Mouse (Mus musculus) heart, embryonic 14.5 days (tissue): Measurements from ENCODE around the gene Hrh2. TPM values are rescaled to one million over a fixed set of nuclear protein-coding genes. Genes with fewer than 3 reads are reported as not detected.

ENCODE experiments used
- ATAC-seq: fragments of 200-750 bp; cut with Nextera tagmentation; 2 replicates; pipeline ENCODE4 v1.8.0; 2017; ENCODE audit warnings: low read depth, moderate TSS enrichment; ENCODE audit not compliant: insufficient number of reproducible peaks, insufficient read depth, low FRiP score
- H3K27ac ChIP-seq, 2 experiments: fragments of 200-500 bp in 1 of 2; fragments of 300-500 bp in 1 of 2; sonication (generic) in 1 of 2; replicated peaks in 1 of 2; 2 replicates each; pipeline ENCODE4 v1.5.1; 2012 to 2014; ENCODE audit warnings: low read depth in 2 of 2, low read length in 2 of 2, control low read depth in 1 of 2, mild to moderate bottlenecking in 1 of 2, mixed read lengths in 1 of 2; ENCODE audit not compliant: control insufficient read depth in 1 of 2, insufficient read depth in 1 of 2
- H3K27me3 ChIP-seq: fragments of 300-500 bp; sonication (generic); 2 replicates; pipeline ENCODE4 v1.6.1; 2014; ENCODE audit warnings: mild to moderate bottlenecking, low read length, control low read depth; ENCODE audit not compliant: control insufficient read depth, insufficient read depth
- H3K36me3 ChIP-seq: fragments of 300-500 bp; sonication (generic); 2 replicates; pipeline ENCODE4 v1.6.1; 2014; ENCODE audit warnings: mild to moderate bottlenecking, control low read depth, low read length, mixed read lengths; ENCODE audit not compliant: control insufficient read depth, insufficient read depth
- H3K4me1 ChIP-seq, 2 experiments: fragments of 200-500 bp in 1 of 2; fragments of 300-500 bp in 1 of 2; sonication (generic) in 1 of 2; 2 replicates each; pipeline ENCODE4 v1.6.1; 2012 to 2014; ENCODE audit warnings: low read length in 2 of 2, control low read depth in 1 of 2, mixed read lengths in 1 of 2; ENCODE audit not compliant: control insufficient read depth in 2 of 2, insufficient read depth in 2 of 2
- H3K4me2 ChIP-seq: fragments of 300-500 bp; sonication (generic); 2 replicates; pipeline ENCODE4 v1.6.1; 2014; ENCODE audit warnings: mild to moderate bottlenecking, low read length
- H3K4me3 ChIP-seq, 2 experiments: fragments of 200-500 bp in 1 of 2; fragments of 300-500 bp in 1 of 2; sonication (generic) in 1 of 2; 2 replicates each; pipeline ENCODE4 v1.5.1; 2012 to 2014; ENCODE audit warnings: low read length in 2 of 2, mild to moderate bottlenecking in 2 of 2, control low read depth in 1 of 2, low read depth in 1 of 2, moderate library complexity in 1 of 2; ENCODE audit not compliant: control insufficient read depth in 1 of 2, insufficient read depth in 1 of 2
- H3K9ac ChIP-seq: fragments of 300-500 bp; sonication (generic); 2 replicates; pipeline ENCODE4 v1.6.1; 2014; ENCODE audit warnings: mild to moderate bottlenecking, low read length
- H3K9me3 ChIP-seq: fragments of 300-500 bp; sonication (generic); 2 replicates; pipeline ENCODE4 v1.6.1; 2016; ENCODE audit warnings: low read length, control low read depth; ENCODE audit not compliant: control insufficient read depth
- WGBS: fragments of 180-500 bp; shearing (Covaris S2); extraction: QIAGEN DNeasy Blood & Tissue Kit; methylation state at CpG from one replicate; pipeline ENCODE4 v1.1.7; 2014; 5-methylcytosine and 5-hydroxymethylcytosine counted together
- polyA plus RNA-seq: library from polyadenylated mRNA; unstranded; fragments of >200 nt; fragmentation: Nextera tagmentation; extraction: Ambion mirVana; gene quantifications from 2 replicates; pipeline ENCODE4 v1.2.1, GENCODE M21; 2014

Gene Hrh2
- polyA plus RNA-seq, 1 experiment from 2014 or later: 0.07 TPM

DNA sequence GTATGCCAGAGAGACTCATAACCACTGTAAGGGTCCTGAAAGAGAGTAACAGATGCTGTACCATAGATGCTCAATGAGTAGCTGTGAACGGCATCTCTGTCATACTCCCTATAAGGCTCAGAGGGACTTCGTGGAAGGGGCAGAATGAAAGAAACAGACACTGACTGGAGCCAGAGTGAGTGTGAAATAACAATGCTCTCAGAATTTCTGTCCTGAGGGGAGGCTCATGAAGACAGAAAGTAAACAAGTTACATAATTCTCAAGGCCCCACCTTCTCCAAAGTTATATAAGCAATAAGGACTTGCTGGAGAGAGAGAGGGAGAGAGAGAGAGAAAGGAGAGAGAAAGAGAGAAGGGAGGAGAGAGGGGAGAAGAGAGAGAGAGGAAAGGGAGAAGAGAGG lies 36.1 kb upstream of the Hrh2 start:
- no peak overlapping the region for H3K4me2 ChIP-seq
- no peak overlapping the region for H3K27ac ChIP-seq
- no peak overlapping the region for H3K9ac ChIP-seq
- H3K36me3 ChIP-seq: no peaks in the 10 kb centered on the region
- H3K27me3 ChIP-seq: no peaks in the 10 kb centered on the region; the same call in 1 of the 2 replicates
- WGBS: 82% methylated on average over 2 of the region's 2 CpGs
- no peak overlapping the region for H3K4me3 ChIP-seq
- H3K4me1 ChIP-seq: peaks cover 2 to 4% of the 10 kb centered on the region in 2 experiments; a peak in 2 of 4 replicates
- no peaks in the 10 kb centered on the region for H3K9me3 ChIP-seq
- ATAC-seq: no peak

DNA sequence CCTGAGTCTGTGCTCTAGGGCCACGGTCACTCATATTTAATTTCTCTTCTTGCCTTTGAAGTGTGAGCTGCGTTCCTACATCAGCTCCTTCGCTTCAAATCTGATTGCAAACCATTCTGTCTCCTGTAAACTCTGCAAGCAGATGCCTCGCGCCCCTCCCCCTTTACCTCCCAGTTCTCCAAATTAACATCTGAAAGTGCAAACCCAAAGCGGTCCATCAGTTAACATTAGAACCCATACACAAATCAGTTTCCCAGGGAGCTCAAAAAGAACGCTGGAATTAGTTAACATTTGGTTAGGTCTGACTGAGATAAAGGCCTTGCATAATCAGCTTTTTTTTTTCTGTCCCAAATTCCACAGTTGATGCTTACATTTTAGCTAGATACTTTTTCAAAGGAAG lies 32.7 kb upstream of the Hrh2 start:
- 21% methylated on average over 7 of the region's 7 CpGs for WGBS
- no peaks in the 10 kb centered on the region for H3K9me3 ChIP-seq
- no peaks in the 10 kb centered on the region for H3K36me3 ChIP-seq
- no peak overlapping the region for H3K4me2 ChIP-seq
- no peak overlapping the region for H3K9ac ChIP-seq
- no peak overlapping the region for H3K4me3 ChIP-seq
- no peak for ATAC-seq
- no peak overlapping the region for H3K27ac ChIP-seq
- H3K27me3 ChIP-seq: peaks cover 3% of the 10 kb centered on the region; the same call in 1 of the 2 replicates
- no peaks in the 10 kb centered on the region for H3K4me1 ChIP-seq

DNA sequence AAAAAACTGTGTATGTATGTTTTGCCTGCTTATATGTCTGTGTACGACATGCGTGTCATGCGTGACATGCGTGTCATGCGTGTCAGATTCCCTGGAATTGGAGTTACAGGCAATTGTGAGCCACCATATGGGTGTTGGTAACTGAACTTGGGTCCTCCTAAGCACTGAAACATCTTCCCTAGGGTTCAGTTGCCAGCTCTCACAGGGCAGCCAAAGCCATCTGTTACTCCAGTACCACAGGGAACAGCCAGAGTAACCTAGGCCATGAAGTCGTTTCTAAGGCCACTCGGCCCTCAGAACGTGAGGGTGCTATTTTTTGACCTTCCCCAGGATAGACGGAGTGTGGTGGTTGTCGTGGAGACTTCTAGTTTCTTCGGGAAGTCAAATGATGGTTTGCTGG lies 32.2 kb upstream of the Hrh2 start:
- H3K4me3 ChIP-seq: no peak overlapping the region
- ATAC-seq: no peak
- H3K27ac ChIP-seq: no peak overlapping the region
- H3K4me1 ChIP-seq: no peaks in the 10 kb centered on the region
- no peak overlapping the region for H3K9ac ChIP-seq
- WGBS: 60% methylated on average over 11 of the region's 11 CpGs
- H3K27me3 ChIP-seq: peaks cover 3% of the 10 kb centered on the region; the same call in 1 of the 2 replicates
- no peak overlapping the region for H3K4me2 ChIP-seq
- no peaks in the 10 kb centered on the region for H3K36me3 ChIP-seq
- H3K9me3 ChIP-seq: no peaks in the 10 kb centered on the region

DNA sequence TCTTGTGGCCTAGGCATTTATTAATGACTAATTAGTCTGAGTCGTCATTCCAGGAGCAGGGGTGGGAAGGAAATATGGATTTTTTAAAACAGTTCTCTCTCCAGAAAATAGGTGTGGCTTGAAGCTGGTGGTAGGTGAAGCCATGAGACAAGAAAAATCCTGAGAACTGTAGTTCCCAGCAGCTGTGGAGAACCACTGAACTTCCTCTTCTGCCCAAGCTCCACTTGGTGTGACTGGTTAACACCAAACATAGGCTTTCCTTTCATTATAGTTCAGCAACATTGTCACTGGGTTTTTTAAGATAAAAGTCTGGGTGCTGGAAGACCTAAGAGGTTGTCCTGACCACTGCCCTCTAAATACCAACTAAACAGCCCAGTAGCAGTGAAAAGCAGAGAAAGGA lies 31.4 kb upstream of the Hrh2 start:
- Histone ChIP-seq H3K4me3 (no peak overlapping the region), H3K27ac (no peak overlapping the region), H3K4me2 (no peak overlapping the region), H3K9ac (no peak overlapping the region), H3K4me1 (no peaks in the 10 kb centered on the region), H3K36me3 (no peaks in the 10 kb centered on the region), H3K27me3 (peaks cover 3% of the 10 kb centered on the region; the same call in 1 of the 2 replicates), H3K9me3 (no peaks in the 10 kb centered on the region)
- WGBS: 39% methylated on average over 1 of the region's 1 CpGs
- no peak for ATAC-seq

DNA sequence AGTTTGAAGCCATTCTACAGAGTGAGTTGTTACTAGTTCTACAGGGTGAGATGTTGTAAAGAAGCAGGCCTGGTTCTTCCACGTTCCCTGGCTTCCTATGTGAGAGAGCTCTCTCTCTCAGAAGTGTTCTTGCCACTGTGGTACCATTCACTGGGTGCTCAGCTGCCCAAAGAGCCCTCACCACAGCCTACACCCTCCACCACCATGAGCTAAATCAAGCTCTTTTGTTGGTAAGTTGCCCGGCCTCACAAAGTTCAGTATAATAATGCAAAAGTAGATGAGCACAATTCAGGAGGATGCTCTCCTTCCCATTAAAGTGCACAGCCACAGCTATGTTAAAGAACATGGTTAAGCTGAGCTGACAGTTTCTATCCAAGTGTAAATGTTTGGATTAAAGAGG lies 30.4 kb upstream of the Hrh2 start:
- no peaks in the 10 kb centered on the region for H3K36me3 ChIP-seq
- no peaks in the 10 kb centered on the region for H3K4me1 ChIP-seq
- H3K4me2 ChIP-seq: no peak overlapping the region
- H3K9me3 ChIP-seq: no peaks in the 10 kb centered on the region
- H3K4me3 ChIP-seq: no peak overlapping the region
- H3K27ac ChIP-seq: no peak overlapping the region
- WGBS: 73% methylated on average over 2 of the region's 2 CpGs
- H3K27me3 ChIP-seq: peaks cover 3% of the 10 kb centered on the region; the same call in 1 of the 2 replicates
- no peak for ATAC-seq
- H3K9ac ChIP-seq: no peak overlapping the region

DNA sequence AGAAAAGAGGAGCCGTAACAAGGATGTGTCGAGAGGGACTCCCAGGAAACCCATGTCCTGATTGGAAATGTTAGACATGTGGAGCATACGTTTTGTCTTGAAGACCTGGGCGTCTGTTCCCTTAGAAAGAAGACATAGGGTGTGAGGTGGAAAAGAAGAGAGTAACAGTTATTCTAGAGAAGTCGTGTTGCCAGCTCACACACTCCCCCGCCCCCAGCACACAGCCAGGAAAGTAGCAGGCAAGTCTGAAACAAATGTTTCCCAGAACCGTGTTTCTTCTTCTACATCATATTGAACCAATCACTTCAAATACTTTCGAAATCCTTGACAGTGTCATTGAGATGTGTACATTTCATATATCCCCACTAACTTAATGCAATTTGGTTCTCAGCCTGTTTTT lies 28.6 kb upstream of the Hrh2 start:
- H3K27ac ChIP-seq: no peak overlapping the region
- no peaks in the 10 kb centered on the region for H3K9me3 ChIP-seq
- peaks cover 3% of the 10 kb centered on the region; the same call in 1 of the 2 replicates for H3K27me3 ChIP-seq
- H3K36me3 ChIP-seq: no peaks in the 10 kb centered on the region
- no peak overlapping the region for H3K9ac ChIP-seq
- ATAC-seq: no peak
- no peak overlapping the region for H3K4me2 ChIP-seq
- H3K4me3 ChIP-seq: no peak overlapping the region
- H3K4me1 ChIP-seq: no peaks in the 10 kb centered on the region
- 73% methylated on average over 8 of the region's 8 CpGs for WGBS

DNA sequence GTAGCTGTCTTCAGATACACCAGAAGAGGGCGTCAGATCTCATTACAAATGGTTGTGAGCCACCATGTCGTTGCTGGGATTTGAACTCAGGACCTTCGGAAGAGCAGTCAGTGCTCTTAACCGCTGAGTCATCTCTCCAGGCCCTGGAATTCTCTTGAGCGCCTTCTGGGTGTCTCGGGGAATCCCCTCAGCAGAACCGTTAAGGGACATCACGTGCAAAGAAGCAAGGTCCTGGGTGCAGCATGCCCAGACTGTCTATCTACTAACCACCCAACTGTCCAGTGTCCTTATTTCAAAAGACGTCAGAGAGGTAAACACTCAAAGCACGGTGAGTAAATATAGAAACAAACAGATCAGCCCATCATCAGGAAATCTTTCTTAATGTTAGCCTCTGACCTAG lies 27.5 kb upstream of the Hrh2 start:
- H3K4me3 ChIP-seq: no peak overlapping the region
- no peaks in the 10 kb centered on the region for H3K36me3 ChIP-seq
- H3K9ac ChIP-seq: no peak overlapping the region
- WGBS: 79% methylated on average over 10 of the region's 10 CpGs
- no peaks in the 10 kb centered on the region for H3K9me3 ChIP-seq
- H3K4me1 ChIP-seq: no peaks in the 10 kb centered on the region
- H3K4me2 ChIP-seq: no peak overlapping the region
- H3K27ac ChIP-seq: no peak overlapping the region
- H3K27me3 ChIP-seq: peaks cover 3% of the 10 kb centered on the region; the same call in 1 of the 2 replicates
- no peak for ATAC-seq

DNA sequence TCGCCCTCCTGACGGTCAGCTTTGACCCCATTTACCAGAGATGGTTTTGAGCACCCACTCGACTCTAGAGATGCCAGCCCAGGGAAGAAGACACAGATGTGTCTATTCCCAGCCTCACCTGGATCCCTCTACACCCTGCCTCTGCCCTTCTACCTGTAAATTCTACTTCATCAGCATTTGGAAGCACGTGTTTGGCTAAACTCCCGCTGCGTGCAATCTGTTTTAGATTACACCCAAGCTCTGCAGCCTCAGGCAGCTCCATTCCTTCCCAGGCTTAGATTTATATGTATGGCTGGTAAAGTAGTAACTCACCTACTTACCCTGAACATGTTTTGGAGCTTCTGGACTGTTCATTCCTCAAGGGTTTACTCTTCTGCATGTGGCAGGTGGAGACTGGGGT lies 26.9 kb upstream of the Hrh2 start:
- Histone ChIP-seq H3K4me3 (no peak overlapping the region), H3K27ac (no peak overlapping the region), H3K36me3 (no peaks in the 10 kb centered on the region), H3K27me3 (peaks cover 3% of the 10 kb centered on the region; the same call in 1 of the 2 replicates), H3K9me3 (no peaks in the 10 kb centered on the region), H3K4me1 (no peaks in the 10 kb centered on the region), H3K9ac (no peak overlapping the region), H3K4me2 (no peak overlapping the region)
- ATAC-seq: no peak
- 70% methylated on average over 6 of the region's 6 CpGs for WGBS
